Mouse (Mus musculus) forelimb bud, embryonic 11.5 days (tissue): ENCODE measurements around the gene Gbe1.

ENCODE experiments used
- DNase-seq: peaks from one replicate; pipeline ENCODE4 v3.0.0-alpha.2; 2012; ENCODE audit warnings: low read depth, low spot score

The Gbe1 gene

GRCm38 (mm10) chr16:70353058-70353457, 39.3 kb downstream of the Gbe1 start:
- no peak for DNase-seq

GRCm38 (mm10) chr16:70358326-70358725, 44.6 kb downstream of the Gbe1 start:
- no peak for DNase-seq

GRCm38 (mm10) chr16:70365229-70365628, 51.5 kb downstream of the Gbe1 start:
- DNase-seq = no peak

GRCm38 (mm10) chr16:70381045-70381444, 67.3 kb downstream of the Gbe1 start:
- DNase-seq = no peak

GRCm38 (mm10) chr16:70385494-70385893, 71.7 kb downstream of the Gbe1 start:
- no peak for DNase-seq

- no peak for DNase-seq
Observed at GRCm38 (mm10) chr16:70387385-70387784, 73.6 kb downstream of the Gbe1 start.

GRCm38 (mm10) chr16:70395276-70395675, 81.5 kb downstream of the Gbe1 start:
- no peak for DNase-seq

GRCm38 (mm10) chr16:70407780-70408179, 94.0 kb downstream of the Gbe1 start:
- DNase-seq = no peak

- DNase-seq = no peak
Observed at GRCm38 (mm10) chr16:70421077-70421476, 107.3 kb downstream of the Gbe1 start.

GRCm38 (mm10) chr16:70449520-70449919, 135.8 kb downstream of the Gbe1 start:
- no peak for DNase-seq

- DNase-seq = no peak
Observed at GRCm38 (mm10) chr16:70475583-70475982, 161.8 kb downstream of the Gbe1 start.

- no peak for DNase-seq
Observed at GRCm38 (mm10) chr16:70476161-70476560, 162.4 kb downstream of the Gbe1 start.

GRCm38 (mm10) chr16:70480494-70480893, 166.7 kb downstream of the Gbe1 start:
- no peak for DNase-seq

GRCm38 (mm10) chr16:70506457-70506856, 192.7 kb downstream of the Gbe1 start:
- DNase-seq = no peak

- no peak for DNase-seq
Observed at GRCm38 (mm10) chr16:70510938-70511337, 197.2 kb downstream of the Gbe1 start.

GRCm38 (mm10) chr16:70522861-70523260, 209.1 kb downstream of the Gbe1 start:
- no peak for DNase-seq

- DNase-seq = no peak
Observed at GRCm38 (mm10) chr16:70523566-70523965, 209.8 kb downstream of the Gbe1 start.

GRCm38 (mm10) chr16:70524273-70524672, 210.5 kb downstream of the Gbe1 start:
- DNase-seq = no peak

GRCm38 (mm10) chr16:70527224-70527623, 213.5 kb downstream of the Gbe1 start:
- DNase-seq = no peak

- DNase-seq = no peak
Observed at GRCm38 (mm10) chr16:70535224-70535623, 221.5 kb downstream of the Gbe1 start.

GRCm38 (mm10) chr16:70550835-70551234, 237.1 kb downstream of the Gbe1 start:
- DNase-seq = no peak

GRCm38 (mm10) chr16:70561635-70562348, 248.0 kb downstream of the Gbe1 start:
- no peak for DNase-seq

- DNase-seq = no peak
Observed at GRCm38 (mm10) chr16:70562574-70562973, 248.8 kb downstream of the Gbe1 start.

GRCm38 (mm10) chr16:70563456-70563855, 249.7 kb downstream of the Gbe1 start:
- peak; percentile 86 for DNase-seq
